Mouse (Mus musculus) layer of hippocampus, postnatal 36 days (tissue): ENCODE data around the gene Dctd. TPM values are rescaled to one million over a fixed set of nuclear protein-coding genes. Genes with fewer than 3 reads are reported as not detected.
"Not testable (repeated sequence)": the region's sequence is repeated elsewhere in the genome, so short reads cannot be mapped to it uniquely, and the experiment has no call there.

ENCODE experiments used
- DNase-seq, 2 experiments: peaks; one replicate each; pipeline ENCODE4 v3.0.0; 2022
- total RNA-seq, 2 experiments: library from RNA; stranded (reverse); gene quantifications; 2 replicates each; pipeline ENCODE4 v1.2.3; 2021

Gene Dctd
- total RNA-seq, 2 experiments from 2014 or later: 6.7 to 8.8 TPM

DNA sequence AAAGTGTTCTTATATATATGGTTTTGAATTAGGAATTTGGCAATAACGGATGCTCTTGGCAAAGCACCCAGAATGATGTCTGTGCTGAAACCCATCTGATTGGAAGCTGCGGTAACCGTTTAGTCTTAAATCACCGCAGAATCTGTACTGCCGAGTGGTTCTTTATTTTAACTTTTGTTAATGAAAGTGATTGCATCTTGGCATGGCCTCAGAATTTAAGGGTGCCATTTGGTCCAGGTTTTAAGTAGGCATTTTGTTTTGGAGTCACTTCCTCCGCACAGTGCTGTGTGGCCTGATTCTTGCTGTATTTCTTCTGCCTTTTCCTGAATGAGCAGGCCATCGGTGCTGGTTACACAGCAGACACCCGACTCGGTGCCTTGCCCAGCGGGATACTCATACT, 47.6 kb downstream of the Dctd start:
- peak in 1 of 2 experiments; percentile 29 for DNase-seq

DNA sequence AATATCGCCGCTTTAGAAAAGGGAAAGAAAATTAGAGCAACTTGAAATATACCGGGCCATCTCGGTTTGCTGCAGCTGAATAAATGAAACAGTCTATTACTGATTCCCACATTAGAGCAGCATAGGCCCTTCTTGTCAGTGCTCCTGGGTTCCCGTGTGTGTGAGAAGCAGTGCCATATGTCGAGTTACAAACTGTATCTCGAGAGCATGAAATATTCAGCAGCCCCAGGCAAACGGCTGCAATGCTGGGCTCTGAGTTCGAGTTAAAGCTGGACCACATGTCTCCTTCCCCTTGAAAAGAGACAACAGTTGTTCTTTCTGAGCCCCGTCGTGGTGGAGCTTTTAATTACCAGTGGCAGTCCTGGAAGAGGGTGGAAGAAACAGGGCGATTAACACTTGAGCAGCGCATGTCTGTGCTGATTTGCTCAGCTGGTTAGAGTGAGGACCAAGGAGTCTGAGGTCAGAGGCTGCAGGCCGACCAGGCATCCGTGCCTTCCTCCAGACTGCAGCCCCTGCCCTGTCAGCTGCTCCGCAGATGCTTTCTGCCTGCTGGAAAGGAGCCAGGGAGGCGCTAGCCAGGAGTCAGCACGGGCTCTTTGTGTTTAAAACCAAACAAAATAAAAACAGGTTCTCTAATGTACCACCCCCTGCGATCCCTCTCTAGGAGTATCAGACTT, 53.3 kb downstream of the Dctd start:
- DNase-seq: peak in 1 of 2 experiments; percentile 26

DNA sequence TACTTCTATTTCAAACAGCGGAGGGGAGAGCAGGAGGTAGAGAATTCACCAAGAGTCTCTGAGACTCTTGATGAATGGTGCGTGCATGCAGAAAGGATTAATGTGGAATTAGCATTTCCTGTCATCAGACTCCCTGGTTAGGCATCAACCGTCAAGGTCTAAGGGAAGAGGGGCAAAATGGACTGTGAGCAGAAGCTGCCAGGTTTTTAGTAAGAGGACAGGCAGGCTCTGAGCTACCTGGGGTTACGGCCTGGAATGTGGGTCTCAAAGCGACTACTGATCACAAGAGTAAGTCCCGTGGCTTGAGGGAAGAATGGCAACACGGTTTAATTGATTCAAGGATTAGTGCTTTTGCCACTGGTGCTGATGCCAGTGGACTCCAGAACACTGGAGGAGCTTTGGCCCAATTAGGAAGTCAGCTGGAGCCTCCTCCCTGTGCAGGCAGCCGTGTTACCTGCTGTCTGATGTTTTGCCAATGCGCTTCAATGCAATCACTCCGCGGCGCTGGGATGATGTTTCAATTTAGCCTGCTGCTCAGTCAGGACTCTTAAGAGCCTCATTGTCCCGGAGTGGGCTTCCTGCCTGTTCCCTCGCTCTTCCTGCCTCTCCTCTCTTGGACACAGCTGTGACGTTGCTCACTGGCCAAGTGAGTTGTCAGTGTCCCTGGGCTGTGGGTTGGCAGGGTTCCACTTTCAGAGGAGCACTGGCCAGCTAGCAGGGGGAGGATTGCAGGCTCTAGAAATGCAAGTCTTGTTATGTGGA, 54.6 kb downstream of the Dctd start:
- DNase-seq: peak; percentile 60 to 66

DNA sequence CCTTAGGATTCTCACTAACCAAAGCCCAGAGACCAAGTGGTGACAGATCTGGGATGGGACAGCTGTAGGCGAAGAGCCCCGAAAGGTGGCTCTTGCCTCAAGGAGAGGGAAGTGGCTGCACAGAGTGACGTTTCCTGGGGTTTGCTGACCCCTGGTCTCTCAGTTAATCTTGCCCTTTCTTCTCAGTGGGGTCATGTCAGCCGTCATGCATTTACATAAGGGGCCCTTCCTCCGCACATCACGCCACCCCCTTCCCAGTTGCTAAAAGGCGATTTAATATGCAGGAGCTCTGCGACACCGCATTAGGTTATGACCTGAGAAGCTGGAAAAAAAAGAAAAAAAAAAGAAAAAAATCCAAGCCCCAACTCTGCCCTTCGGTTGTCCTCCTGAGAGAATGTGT, 58.8 kb downstream of the Dctd start:
- no peak for DNase-seq

DNA sequence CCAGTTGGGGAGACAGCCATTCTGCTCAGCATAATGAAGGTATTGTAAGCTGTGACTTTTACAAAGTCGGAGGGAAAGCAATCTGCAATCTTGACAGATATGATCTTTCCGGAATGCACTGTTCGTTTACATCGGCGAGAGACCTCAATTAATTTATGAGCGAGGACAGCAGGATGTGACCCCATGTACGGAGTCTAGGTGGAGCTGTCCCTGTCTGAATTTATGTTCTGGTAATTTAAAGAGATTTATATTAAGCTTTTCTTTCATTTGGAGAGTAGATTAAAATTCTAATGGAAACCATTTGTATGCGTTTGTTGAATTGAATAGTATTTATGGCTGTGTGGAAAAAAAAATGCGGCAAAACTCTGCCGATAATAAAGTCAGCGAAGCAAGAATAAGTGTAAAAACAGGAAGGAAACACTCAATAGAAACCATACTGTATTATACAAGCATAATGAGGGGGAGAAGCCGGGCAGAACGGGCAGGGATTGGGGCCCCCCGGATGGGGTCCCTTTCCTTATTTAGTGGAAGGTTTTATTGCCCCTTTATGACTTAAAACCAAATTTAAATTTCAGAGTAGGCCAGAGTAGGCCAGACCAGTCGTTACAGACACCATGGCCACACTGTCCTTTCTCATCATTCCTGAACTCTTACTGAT, 59.8 kb downstream of the Dctd start:
- no peak for DNase-seq

DNA sequence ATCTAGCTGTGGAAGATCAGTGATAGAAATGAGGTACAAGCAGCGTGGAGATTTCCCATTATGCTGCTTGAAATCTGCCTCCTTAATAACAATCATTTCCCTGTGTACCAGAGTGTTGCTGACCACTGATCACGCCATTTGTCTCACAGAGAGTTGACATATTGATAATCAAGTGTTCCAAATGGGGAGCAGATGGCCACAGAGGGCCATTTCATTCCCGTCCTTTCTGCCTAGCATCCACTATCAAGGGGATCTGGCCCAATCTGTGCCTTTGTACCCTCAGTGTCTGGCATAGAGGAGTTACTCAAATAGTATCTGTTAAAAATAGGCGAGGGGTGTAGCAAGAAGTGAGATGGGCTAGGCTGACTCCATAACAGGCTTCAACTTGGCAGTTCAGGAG, 78.5 kb downstream of the Dctd start:
- DNase-seq: no peak

DNA sequence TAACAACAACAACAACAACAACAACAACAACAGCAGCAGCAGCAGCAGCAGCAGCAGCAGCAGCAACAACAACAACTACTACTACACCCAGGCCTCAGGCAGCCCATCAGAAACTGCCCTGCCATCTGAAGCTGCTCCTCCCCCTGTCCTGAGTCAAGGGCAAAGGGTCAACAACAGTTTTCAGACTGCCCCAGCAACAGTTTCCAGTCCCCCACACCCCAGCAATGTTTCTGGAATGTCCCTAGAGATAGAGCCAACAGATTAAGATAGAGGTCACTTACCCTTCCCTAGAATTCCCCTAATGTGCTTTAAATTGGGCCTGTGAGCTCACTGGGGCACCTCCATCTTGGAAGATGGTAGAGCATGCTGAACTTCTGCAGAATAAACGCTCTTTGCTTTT, 79.0 kb downstream of the Dctd start:
- no peak for DNase-seq

DNA sequence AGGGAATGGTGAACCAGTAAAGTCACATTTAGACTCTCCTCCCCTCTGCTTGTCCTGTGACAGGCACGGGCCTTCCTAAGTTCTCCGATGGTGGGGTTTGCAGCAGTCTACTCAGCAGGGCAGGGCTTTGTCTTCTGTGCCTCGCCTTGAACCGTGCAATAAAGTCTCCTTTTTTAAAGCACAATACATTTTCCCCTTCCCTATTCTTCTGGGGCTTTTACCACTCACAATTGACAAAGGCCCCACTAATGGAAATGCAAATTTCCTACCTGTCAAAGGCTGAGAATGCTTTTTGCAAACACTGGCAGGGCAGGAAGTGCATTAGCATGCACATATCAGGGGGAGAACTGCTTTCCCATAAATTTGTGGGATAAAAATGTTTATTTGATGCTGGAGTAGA, 80.1 kb downstream of the Dctd start:
- no peak for DNase-seq

DNA sequence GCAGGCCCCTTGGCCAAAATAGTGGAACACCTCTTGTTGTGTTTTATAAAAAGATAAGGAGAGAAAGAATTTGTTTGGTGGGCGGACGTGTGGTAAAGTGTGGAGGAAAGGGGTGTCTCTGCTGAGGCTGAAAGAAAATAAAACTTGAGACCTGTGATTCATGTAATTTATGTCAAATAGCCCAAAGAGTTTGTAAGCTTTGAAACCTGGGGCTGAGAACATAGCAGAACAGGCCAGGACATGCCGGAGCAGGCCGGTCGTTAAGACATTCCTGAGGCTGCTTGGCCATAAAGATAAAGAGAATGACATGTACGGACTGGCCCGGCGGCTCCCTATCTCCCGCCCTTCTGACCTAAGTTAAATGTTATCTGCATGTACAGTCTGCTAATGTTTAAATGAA, 81.3 kb downstream of the Dctd start:
- not testable (repeated sequence) for DNase-seq

DNA sequence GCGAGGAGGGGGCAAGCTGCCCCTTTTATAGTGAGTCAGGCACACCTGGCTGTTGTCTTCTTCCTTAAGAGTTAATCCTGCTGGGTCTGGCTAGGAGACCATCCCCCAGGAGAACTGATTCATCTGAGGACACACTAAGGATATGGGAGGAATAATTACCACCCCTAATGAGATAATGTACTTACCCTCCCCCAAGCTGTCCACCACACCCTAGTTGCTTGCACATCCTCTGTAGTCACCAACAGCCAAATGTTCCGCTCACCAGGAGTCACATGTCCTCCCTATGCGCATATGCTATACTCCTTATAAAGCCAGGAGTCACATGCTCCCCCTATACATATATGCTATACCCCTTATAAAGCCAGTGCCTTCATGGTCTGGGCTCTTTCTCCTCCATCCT, 82.1 kb downstream of the Dctd start:
- DNase-seq: no peak

DNA sequence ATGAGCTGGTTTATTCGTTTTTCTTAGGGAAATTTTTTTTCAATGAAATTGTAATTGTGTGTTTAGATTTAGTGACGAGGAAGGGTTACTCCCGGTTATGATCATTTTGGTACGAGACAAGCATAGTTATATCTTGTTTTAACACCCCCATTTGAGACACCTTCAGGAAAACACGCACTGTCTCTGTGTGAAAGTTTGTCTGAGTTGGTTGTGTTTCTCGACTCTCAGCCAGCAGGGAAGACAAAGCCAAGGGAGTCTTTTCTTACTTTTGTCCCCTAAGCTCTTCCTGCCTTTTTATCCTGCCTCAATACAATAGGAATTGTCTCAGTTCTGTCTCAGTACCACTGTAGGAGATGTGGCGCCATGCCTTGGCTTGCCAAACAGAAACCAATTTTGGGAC, 84.9 kb downstream of the Dctd start:
- no peak for DNase-seq

DNA sequence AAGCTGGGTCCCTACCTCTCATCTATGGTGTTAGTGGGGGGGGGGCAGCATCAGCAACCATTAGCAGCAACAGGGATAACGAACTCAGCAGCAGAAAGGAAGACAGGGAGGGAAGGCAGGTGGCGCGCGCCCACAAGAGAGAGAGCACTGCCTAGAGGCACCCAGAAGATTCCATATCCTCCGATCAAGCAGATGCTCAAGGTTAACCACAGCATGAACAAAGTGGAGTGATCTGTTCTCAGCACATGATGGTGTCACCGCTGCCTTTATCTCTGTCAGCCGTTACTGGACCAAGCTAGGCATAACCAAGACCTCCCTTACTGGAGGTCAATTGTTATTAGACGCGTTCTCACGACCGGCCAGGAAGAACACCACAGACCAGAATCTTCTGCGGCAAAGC, 89.7 kb downstream of the Dctd start:
- no peak for DNase-seq

DNA sequence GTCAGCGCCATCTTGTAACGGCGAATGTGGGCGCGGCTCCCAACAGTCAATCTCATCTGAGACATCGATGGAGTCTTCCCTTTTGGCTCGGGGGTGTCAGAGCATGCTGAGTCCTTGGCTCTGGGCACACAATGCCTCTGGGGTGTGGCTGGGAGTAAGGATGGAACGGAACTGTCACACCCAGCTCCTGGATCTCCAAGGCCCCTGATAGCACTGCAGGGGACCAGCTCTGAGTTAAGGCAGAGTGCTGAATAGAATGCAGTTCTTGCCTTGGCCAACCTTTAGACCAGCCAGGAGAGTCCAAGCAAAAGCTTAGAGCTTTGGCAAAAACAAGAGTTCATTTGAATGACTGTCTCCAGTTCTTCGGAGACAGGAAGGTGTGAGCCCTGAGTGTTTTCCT, 97.1 kb downstream of the Dctd start:
- no peak for DNase-seq

DNA sequence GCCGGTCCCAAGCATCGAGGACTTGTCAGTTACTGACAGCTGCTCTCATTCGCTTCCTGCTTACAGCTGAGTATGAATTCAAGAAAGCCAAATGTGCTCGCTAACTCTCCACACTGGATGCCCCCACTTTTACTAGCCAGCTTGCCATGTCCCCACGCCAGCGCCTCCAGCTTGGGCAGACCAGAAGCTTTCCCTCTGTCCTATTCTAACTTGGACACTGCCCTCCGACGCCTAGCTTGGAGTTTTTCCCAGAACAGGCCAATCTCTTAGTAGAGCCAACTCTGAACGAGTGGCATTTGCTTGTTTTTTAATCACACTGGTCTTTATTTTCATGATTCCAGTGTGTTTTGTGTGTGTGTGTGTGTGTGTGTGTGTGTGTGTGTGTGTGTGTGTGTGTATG, 100.3 kb downstream of the Dctd start:
- DNase-seq: no peak

DNA sequence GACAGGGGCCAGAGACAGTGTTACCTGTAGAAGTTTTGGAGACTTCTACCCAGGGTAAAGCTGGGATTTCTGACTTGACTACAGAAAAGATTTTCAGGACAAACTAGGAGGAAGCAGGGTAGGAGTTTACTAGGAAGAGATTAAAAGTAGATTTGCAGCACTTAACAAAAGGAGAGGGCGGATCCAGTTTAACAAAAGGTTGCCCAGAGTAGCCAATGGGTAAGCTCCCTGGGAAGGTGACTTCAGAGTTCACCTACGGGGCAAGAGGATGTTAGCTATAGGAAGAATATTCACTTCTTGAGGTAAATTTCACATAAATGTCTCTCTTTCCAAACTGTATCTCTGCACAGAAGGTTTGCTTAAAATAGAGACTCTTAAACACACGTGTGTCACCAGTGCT, 103.7 kb downstream of the Dctd start:
- no peak for DNase-seq

Other genes with a start within 250 kb of the Dctd start
- 10 to 100 TPM; 27.1 to 27.3 TPM for gene Wwc2, start 108.2 kb upstream of the Dctd start, total RNA-seq